Mouse (Mus musculus): ENCODE data around the gene Rnf121. TPM values are rescaled to one million over a fixed set of nuclear protein-coding genes. Genes with fewer than 3 reads are reported as not detected.

Rnf121 gene
- polyA plus RNA-seq, 1 experiment from 2014 or later: 30.7 TPM

DNA sequence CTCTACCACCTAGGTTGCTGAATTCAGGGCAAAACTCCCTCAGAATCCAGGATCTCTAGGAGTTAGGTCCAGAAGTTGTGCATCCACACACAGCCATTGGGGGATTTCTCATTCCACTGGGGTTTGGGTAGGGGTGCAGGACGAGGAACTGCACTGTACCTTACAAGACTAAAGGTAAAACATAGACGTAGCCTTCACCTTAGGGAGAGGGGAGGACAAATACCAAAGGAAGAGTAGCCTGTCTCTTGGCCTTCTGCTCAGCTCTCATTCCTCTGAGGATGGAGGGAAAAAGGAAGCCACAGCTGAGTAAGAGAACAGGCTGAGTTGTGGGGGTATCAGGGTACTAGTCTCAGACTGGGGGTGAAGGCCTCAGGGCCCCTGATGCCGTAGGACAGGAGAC, 46.7 kb downstream of the Rnf121 start, which contains the start of gene Il18bp:
Gene Il18bp, minus strand, starts transcription at position 101 of the 400 bp plus-strand sequence.
- Histone ChIP-seq H3K4me2 (no peak within 1 kb of the TSS), H3K9ac (replicated peaks) (no peak within 1 kb of the TSS; the same call in 1 of the 2 replicates), H3K36me3 (peaks cover 98% of the 10 kb centered on the region), H3K27me3 (no peaks in the 10 kb centered on the region), H3K4me3 (replicated peaks) (no peak within 1 kb of the TSS), H3K27ac (no peak within 1 kb of the TSS), H3K9me3 (no peaks in the 10 kb centered on the region), H3K4me1 (replicated peaks) (no peaks in the 10 kb centered on the region)
- 91% methylated on average over 3 of the region's 3 CpGs for WGBS
- ATAC-seq (ENCODE audit: insufficient number of reproducible peaks, insufficient read depth, low FRiP score, low TSS enrichment, low read depth): no peak

DNA sequence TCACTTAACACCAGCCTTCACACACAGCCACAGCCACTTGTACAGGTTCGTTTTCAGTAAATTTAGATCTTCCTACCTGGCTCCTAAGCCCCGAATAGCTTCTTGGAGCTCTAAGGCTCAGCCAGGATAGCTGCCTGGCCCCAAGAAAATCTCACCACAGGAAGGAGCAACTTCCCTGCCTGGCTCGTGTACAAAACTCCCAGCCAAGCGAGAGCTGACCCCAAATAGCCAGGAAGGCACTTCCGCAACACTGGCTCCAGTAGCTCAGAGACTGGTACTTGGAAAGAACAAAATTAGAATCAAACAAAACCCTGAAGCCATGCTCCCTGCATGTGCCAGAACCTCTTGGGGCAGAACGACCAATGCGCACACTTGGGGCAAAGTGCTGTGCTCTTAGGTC, 47.2 kb downstream of the Rnf121 start:
- H3K4me1 ChIP-seq (replicated peaks): no peaks in the 10 kb centered on the region
- H3K27ac ChIP-seq: no peak overlapping the region
- H3K9ac ChIP-seq (replicated peaks): no peak overlapping the region; the same call in 1 of the 2 replicates
- no peak for ATAC-seq (ENCODE audit: insufficient number of reproducible peaks, insufficient read depth, low FRiP score, low TSS enrichment, low read depth)
- H3K4me3 ChIP-seq (replicated peaks): no peak overlapping the region
- H3K27me3 ChIP-seq: no peaks in the 10 kb centered on the region
- H3K36me3 ChIP-seq: peaks cover 98% of the 10 kb centered on the region
- 83% methylated on average over 7 of the region's 7 CpGs for WGBS
- no peak overlapping the region for H3K4me2 ChIP-seq
- no peaks in the 10 kb centered on the region for H3K9me3 ChIP-seq

DNA sequence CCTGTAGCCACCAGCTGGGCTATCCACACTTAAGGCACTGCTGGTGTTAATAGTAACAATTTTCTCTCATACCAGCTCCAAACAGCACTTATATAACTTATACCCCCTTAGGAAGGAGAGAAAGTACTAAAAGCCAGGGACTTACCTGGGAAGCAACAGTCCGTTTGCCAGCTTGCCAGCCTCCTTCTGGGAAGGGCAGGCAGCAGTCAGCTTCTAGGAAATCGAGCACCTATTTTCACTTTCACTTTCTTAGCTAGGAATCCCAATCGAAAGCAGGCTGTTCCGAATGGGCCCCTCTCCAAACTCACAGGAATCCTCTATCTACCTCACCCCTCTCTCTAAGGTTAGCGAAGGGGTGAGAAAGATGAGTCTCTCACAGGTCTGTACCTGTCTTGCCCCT, 47.8 kb downstream of the Rnf121 start:
- ATAC-seq (ENCODE audit: insufficient number of reproducible peaks, insufficient read depth, low FRiP score, low TSS enrichment, low read depth): no peak
- peaks cover 98% of the 10 kb centered on the region for H3K36me3 ChIP-seq
- WGBS: 81% methylated on average over 5 of the region's 5 CpGs

DNA sequence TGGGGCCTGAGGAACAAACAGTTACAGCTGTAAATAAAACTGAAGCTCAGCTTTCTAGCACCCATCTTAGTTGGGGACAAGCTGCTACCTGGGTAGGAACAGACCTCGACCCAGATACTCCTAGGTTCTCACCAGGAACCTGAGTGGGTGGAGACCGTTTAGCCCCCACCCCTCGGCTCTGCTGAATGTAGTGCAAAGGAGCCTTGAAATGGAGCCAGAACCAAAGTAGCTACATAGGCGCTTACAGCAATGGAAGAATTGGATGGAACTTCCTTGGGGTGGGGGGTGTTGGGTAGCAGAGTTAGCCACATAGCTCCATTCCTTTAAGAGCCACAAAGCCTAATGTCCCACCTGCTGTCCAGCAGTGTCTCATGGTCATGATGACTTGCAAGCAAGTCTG, 48.3 kb downstream of the Rnf121 start:
- Histone ChIP-seq H3K4me3 (replicated peaks) (no peak overlapping the region), H3K4me1 (replicated peaks) (no peaks in the 10 kb centered on the region), H3K9ac (replicated peaks) (no peak overlapping the region), H3K4me2 (no peak overlapping the region), H3K36me3 (peaks cover 98% of the 10 kb centered on the region), H3K9me3 (no peaks in the 10 kb centered on the region), H3K27me3 (no peaks in the 10 kb centered on the region), H3K27ac (no peak overlapping the region)
- WGBS: 87% methylated on average over 4 of the region's 4 CpGs
- ATAC-seq (ENCODE audit: insufficient number of reproducible peaks, insufficient read depth, low FRiP score, low TSS enrichment, low read depth): no peak

More for the DNA sequence above, 47.8 kb downstream of the Rnf121 start:
- Histone ChIP-seq H3K4me3 (replicated peaks) (no peak overlapping the region), H3K27me3 (no peaks in the 10 kb centered on the region), H3K9ac (replicated peaks) (no peak overlapping the region), H3K27ac (no peak overlapping the region), H3K4me1 (replicated peaks) (no peaks in the 10 kb centered on the region), H3K9me3 (no peaks in the 10 kb centered on the region), H3K4me2 (no peak overlapping the region)

DNA sequence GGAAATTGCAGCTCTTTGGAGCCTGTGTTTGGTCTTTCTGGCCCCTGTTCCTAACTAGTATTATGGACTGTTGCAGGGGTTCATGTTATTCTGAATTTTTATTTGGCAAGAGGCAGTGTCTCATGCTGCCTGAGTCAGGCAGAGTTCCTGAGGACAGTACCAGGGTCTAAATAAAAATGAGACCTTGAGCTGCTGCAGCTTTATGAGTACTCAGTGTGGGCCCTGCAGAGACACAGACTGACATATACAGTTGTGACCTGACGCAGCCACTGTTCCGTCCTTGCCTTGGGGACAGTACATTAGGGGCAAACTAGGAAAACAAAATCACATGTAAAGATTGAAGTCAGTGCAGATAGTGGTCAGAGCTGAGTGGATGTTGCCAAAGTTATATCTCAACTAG, 50.3 kb downstream of the Rnf121 start:
- Histone ChIP-seq H3K27me3 (no peaks in the 10 kb centered on the region), H3K9ac (replicated peaks) (no peak overlapping the region), H3K4me1 (replicated peaks) (no peaks in the 10 kb centered on the region), H3K4me2 (no peak overlapping the region), H3K27ac (no peak overlapping the region), H3K36me3 (peaks cover 100% of the 10 kb centered on the region), H3K9me3 (no peaks in the 10 kb centered on the region), H3K4me3 (replicated peaks) (no peak overlapping the region)
- no peak for ATAC-seq (ENCODE audit: insufficient number of reproducible peaks, insufficient read depth, low FRiP score, low TSS enrichment, low read depth)
- 89% methylated on average over 2 of the region's 2 CpGs for WGBS

DNA sequence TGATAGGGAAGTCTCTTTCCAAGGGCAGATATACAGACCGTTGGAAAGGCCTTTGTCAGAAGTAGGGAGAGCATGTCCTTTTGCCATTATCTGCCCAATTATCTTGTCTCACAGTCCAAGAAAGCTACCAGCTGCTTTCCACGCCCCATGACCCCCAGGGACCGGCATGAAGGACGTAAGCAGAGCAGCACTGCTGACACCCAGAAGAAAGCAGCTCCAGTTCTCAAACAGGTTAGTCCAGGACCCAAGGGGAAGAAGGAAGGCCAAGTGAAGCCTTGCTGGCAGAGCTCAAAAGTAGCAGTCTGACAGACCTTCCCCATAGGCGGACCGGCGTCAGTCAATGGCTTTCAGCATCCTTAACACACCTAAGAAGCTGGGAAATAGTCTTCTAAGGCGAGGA, 51.9 kb downstream of the Rnf121 start:
- Histone ChIP-seq H3K4me2 (no peak overlapping the region), H3K9me3 (no peaks in the 10 kb centered on the region), H3K4me3 (replicated peaks) (no peak overlapping the region), H3K9ac (replicated peaks) (no peak overlapping the region), H3K27me3 (no peaks in the 10 kb centered on the region), H3K27ac (no peak overlapping the region), H3K36me3 (peaks cover 100% of the 10 kb centered on the region), H3K4me1 (replicated peaks) (no peaks in the 10 kb centered on the region)
- WGBS: 90% methylated on average over 8 of the region's 8 CpGs
- no peak for ATAC-seq (ENCODE audit: insufficient number of reproducible peaks, insufficient read depth, low FRiP score, low TSS enrichment, low read depth)

DNA sequence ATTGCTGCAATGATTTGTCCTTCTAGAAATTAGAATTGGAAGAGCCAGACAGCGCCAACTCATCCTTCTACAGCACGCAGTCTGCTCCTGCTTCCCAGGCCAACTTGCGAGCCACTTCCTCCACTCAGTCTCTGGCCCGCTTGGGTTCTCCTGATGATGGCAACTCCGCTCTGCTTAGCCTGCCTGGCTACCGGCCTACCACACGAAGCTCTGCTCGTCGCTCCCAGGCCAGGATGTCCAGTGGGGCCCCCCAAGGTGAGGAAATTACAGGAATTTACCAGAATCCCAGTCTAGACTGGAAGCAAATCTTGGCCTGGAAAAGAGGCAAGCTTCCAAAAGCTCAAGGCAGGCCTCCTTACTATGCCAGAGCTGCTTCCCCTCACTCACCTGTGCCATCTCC, 53.4 kb downstream of the Rnf121 start:
- Histone ChIP-seq H3K4me1 (replicated peaks) (no peaks in the 10 kb centered on the region), H3K9ac (replicated peaks) (no peak overlapping the region), H3K27me3 (no peaks in the 10 kb centered on the region), H3K36me3 (peaks cover 100% of the 10 kb centered on the region), H3K4me3 (replicated peaks) (no peak overlapping the region), H3K9me3 (no peaks in the 10 kb centered on the region), H3K4me2 (no peak overlapping the region), H3K27ac (no peak overlapping the region)
- ATAC-seq (ENCODE audit: insufficient number of reproducible peaks, insufficient read depth, low FRiP score, low TSS enrichment, low read depth): no peak
- WGBS: 92% methylated on average over 9 of the region's 9 CpGs

DNA sequence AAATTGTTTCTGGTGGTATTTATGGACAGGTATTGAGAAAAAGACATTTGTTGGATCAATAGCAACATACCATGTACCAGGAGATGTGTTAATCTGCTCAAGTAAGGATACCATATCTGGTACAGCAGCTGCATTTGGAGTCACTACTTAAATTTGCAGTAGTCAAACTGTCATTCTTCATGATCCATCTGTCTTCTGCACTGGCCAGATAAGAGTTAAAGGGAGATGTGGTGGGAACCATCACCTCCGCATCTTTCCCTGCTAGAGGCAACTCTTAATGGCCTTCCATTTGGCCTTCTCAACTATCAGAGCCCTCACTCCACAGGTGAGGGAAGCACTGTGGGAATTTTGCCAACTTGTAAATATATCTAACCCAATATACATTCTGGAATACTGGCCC, 58.7 kb downstream of the Rnf121 start:
- H3K9me3 ChIP-seq: no peaks in the 10 kb centered on the region
- H3K4me1 ChIP-seq (replicated peaks): no peaks in the 10 kb centered on the region
- no peak overlapping the region for H3K4me3 ChIP-seq (replicated peaks)
- H3K27ac ChIP-seq: no peak overlapping the region
- H3K9ac ChIP-seq (replicated peaks): no peak overlapping the region
- H3K27me3 ChIP-seq: no peaks in the 10 kb centered on the region
- H3K4me2 ChIP-seq: no peak overlapping the region
- no peak for ATAC-seq (ENCODE audit: insufficient number of reproducible peaks, insufficient read depth, low FRiP score, low TSS enrichment, low read depth)
- 96% methylated on average over 1 of the region's 1 CpGs for WGBS
- H3K36me3 ChIP-seq: peaks cover 100% of the 10 kb centered on the region

DNA sequence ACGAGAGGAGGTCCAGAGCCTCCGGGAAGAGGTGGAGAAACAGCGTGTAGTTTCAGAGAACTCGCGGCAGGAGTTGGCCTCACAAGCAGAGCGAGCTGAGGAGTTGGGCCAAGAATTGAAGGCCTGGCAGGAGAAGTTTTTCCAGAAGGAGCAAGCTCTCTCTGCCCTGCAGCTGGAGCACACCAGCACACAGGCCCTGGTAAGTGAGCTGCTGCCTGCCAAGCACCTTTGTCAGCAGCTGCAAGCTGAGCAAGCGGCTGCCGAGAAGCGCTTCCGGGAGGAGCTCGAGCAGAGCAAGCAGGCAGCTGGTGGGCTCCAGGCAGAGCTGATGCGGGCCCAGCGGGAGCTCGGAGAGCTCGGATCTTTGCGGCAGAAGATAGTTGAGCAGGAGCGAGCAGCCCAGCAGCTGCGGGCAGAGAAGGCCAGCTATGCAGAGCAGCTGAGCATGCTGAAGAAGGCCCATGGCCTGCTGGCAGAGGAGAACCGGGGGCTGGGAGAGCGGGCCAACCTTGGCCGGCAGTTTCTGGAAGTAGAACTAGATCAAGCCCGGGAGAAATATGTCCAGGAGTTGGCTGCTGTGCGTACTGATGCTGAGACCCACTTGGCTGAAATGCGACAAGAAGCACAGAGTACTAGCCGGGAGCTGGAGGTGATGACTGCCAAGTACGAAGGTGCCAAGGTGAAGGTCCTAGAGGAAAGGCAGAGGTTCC, 64.2 kb downstream of the Rnf121 start:
- no peaks in the 10 kb centered on the region for H3K9me3 ChIP-seq
- 92% methylated on average over 26 of the region's 26 CpGs for WGBS
- no peak overlapping the region for H3K4me2 ChIP-seq
- ATAC-seq (ENCODE audit: insufficient number of reproducible peaks, insufficient read depth, low FRiP score, low TSS enrichment, low read depth): no peak
- H3K4me3 ChIP-seq (replicated peaks): no peak overlapping the region
- no peaks in the 10 kb centered on the region for H3K4me1 ChIP-seq (replicated peaks)
- H3K36me3 ChIP-seq: peaks cover 100% of the 10 kb centered on the region
- no peak overlapping the region for H3K9ac ChIP-seq (replicated peaks)
- H3K27ac ChIP-seq: no peak overlapping the region
- H3K27me3 ChIP-seq: no peaks in the 10 kb centered on the region

DNA sequence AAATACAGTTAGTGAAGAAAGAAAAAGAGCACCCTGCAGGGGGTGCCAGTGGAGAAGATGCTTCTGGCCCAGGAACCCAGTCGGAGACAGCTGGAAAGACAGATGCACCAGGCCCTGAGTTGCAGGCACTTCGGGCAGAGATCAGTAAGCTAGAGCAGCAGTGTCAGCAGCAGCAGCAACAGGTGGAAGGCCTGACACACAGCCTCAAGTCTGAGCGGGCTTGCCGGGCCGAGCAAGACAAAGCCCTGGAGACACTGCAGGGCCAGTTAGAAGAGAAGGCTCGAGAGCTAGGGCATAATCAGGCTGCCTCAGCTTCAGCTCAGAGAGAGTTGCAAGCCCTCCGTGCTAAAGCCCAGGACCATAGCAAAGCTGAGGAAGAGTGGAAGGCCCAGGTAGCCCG, 65.0 kb downstream of the Rnf121 start:
- Histone ChIP-seq H3K4me2 (no peak overlapping the region), H3K27me3 (no peaks in the 10 kb centered on the region), H3K9me3 (no peaks in the 10 kb centered on the region), H3K36me3 (peaks cover 100% of the 10 kb centered on the region), H3K9ac (replicated peaks) (no peak overlapping the region), H3K4me3 (replicated peaks) (no peak overlapping the region), H3K27ac (no peak overlapping the region), H3K4me1 (replicated peaks) (no peaks in the 10 kb centered on the region)
- 93% methylated on average over 8 of the region's 8 CpGs for WGBS
- no peak for ATAC-seq (ENCODE audit: insufficient number of reproducible peaks, insufficient read depth, low FRiP score, low TSS enrichment, low read depth)

DNA sequence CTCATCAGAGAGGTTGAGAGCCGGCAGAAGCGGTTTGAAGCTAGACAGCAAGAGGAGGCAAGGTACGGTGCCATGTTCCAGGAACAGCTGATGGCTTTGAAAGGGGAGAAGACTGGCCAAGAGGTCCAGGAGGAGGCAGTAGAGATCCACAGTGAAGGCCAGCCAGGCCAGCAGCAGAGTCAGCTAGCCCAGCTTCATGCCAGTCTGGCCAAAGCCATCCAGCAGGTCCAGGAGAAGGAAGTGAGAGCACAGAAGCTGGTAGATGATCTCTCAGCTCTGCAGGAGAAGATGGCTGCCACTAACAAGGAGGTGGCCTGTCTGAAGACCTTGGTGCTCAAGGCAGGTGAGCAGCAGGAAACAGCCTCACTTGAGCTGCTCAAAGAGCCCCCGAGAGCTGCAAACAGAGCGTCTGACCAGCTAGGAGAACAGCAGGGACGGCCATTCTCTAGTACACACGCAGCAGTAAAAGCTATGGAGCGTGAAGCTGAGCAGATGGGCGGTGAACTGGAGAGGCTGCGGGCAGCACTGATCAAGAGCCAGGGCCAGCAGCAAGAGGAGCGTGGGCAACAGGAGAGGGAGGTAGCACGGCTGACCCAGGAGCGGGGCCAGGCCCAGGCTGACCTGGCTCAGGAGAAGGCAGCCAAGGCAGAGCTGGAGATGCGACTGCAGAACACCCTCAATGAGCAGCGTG, 65.7 kb downstream of the Rnf121 start:
- no peak overlapping the region for H3K9ac ChIP-seq (replicated peaks)
- H3K4me1 ChIP-seq (replicated peaks): no peaks in the 10 kb centered on the region
- no peak for ATAC-seq (ENCODE audit: insufficient number of reproducible peaks, insufficient read depth, low FRiP score, low TSS enrichment, low read depth)
- peaks cover 100% of the 10 kb centered on the region for H3K36me3 ChIP-seq
- WGBS: 95% methylated on average over 15 of the region's 15 CpGs
- no peaks in the 10 kb centered on the region for H3K9me3 ChIP-seq
- no peak overlapping the region for H3K4me3 ChIP-seq (replicated peaks)
- H3K4me2 ChIP-seq: no peak overlapping the region
- H3K27ac ChIP-seq: no peak overlapping the region
- H3K27me3 ChIP-seq: no peaks in the 10 kb centered on the region

Data from limb, embryonic 12.5 days (tissue).